Mouse (Mus musculus) megakaryocyte, embryonic 14.5 days (primary cell): ENCODE measurements at regions not wholly inside any gene's neighbourhood (a gene's known extent, or its start where the extent isn't known, plus 50 kb on each side); places are given as distances from the start of the nearest gene placed in this dataset.

Experiments
- FLI1 ChIP-seq: IDR thresholded peaks from 2 replicates; pipeline ENCODE4 v1.6.1; 2012; ENCODE audit warnings: low read length, inconsistent platforms, mixed read lengths
- GATA1 ChIP-seq: IDR thresholded peaks from 3 replicates; pipeline ENCODE4 v1.6.1; 2012; ENCODE audit warnings: mixed read lengths, low read length, inconsistent platforms, borderline replicate concordance

GRCm38 (mm10) chr1:88588747-88589146 lies 78.9 kb upstream of the Glrp1 start:
- TF ChIP-seq GATA1 (no peak), FLI1 (no peak)
